Mouse (Mus musculus) lung, embryonic 14.5 days (tissue): Measurements from ENCODE around the gene 1700007K13Rik. TPM values are rescaled to one million over a fixed set of nuclear protein-coding genes. Genes with fewer than 3 reads are reported as not detected.

Experiments
- ATAC-seq: fragments of 200-750 bp; cut with Nextera tagmentation; 2 replicates; pipeline ENCODE4 v1.8.0; 2017; ENCODE audit warnings: mild to moderate bottlenecking, moderate TSS enrichment, moderate library complexity; ENCODE audit not compliant: insufficient read depth
- DNase-seq: peaks from one replicate; pipeline ENCODE4 v3.0.0-alpha.2; 2015
- H3K27ac ChIP-seq: fragments of 300-500 bp; sonication (generic); 2 replicates; pipeline ENCODE4 v1.5.1; 2014; ENCODE audit warnings: low read depth, mild to moderate bottlenecking, moderate library complexity
- H3K27me3 ChIP-seq: fragments of 300-500 bp; sonication (generic); 2 replicates; pipeline ENCODE4 v1.6.1; 2014; ENCODE audit warnings: low read length, control low read depth; ENCODE audit not compliant: insufficient read depth
- H3K36me3 ChIP-seq: fragments of 300-500 bp; sonication (generic); 2 replicates; pipeline ENCODE4 v1.6.1; 2014; ENCODE audit warnings: control low read depth; ENCODE audit not compliant: insufficient read depth
- H3K4me1 ChIP-seq: fragments of 300-500 bp; sonication (generic); 2 replicates; pipeline ENCODE4 v1.6.1; 2014; ENCODE audit warnings: antibody characterized with exemption, control low read depth; ENCODE audit not compliant: insufficient read depth
- H3K4me2 ChIP-seq: fragments of 300-500 bp; sonication (generic); 2 replicates; pipeline ENCODE4 v1.6.1; 2014; ENCODE audit warnings: mild to moderate bottlenecking
- H3K4me3 ChIP-seq: fragments of 300-500 bp; sonication (generic); 2 replicates; pipeline ENCODE4 v1.5.1; 2014; ENCODE audit warnings: low read depth, low read length
- H3K9ac ChIP-seq: fragments of 300-500 bp; sonication (generic); 2 replicates; pipeline ENCODE4 v1.6.1; 2014
- H3K9me3 ChIP-seq: fragments of 300-500 bp; sonication (generic); 2 replicates; pipeline ENCODE4 v1.6.1; 2016; ENCODE audit warnings: low read depth, low read length, control low read depth
- CTCF ChIP-seq: IDR thresholded peaks from 2 replicates; pipeline ENCODE4 v1.5.1; 2016; ENCODE audit warnings: antibody characterized with exemption, low read depth
- WGBS: fragments of 180-500 bp; shearing (Covaris S2); extraction: QIAGEN DNeasy Blood & Tissue Kit; methylation state at CpG from one replicate; pipeline ENCODE4 v1.1.7; 2014; 5-methylcytosine and 5-hydroxymethylcytosine counted together
- polyA plus RNA-seq: library from polyadenylated mRNA; unstranded; fragments of >200 nt; fragmentation: Nextera tagmentation; extraction: Ambion mirVana; gene quantifications from 2 replicates; pipeline ENCODE4 v1.2.1, GENCODE M21; 2014

1700007K13Rik gene
- polyA plus RNA-seq, 1 experiment from 2014 or later, result not detected

- Histone ChIP-seq H3K9ac (no peak overlapping the region), H3K36me3 (no peaks in the 10 kb centered on the region), H3K27ac (no peak overlapping the region; the same call in 1 of the 2 replicates), H3K4me3 (no peak overlapping the region), H3K4me2 (no peak overlapping the region), H3K9me3 (no peaks in the 10 kb centered on the region), H3K4me1 (no peaks in the 10 kb centered on the region), H3K27me3 (no peaks in the 10 kb centered on the region)
- DNase-seq (peak; percentile 62), ATAC-seq (0 out of 2 replicates have a peak, but pooled peaks have one; percentile 26)
- no peak for TF ChIP-seq CTCF
- 48% methylated on average over 10 of the region's 10 CpGs for WGBS
Observed at GRCm38 (mm10) chr2:28415387-28416024, 50.6 kb downstream of the 1700007K13Rik start.

GRCm38 (mm10) chr2:28414757-28415137 lies 51.4 kb downstream of the 1700007K13Rik start:
- Histone ChIP-seq H3K27me3 (no peaks in the 10 kb centered on the region), H3K4me2 (no peak overlapping the region), H3K36me3 (no peaks in the 10 kb centered on the region), H3K9ac (no peak overlapping the region), H3K27ac (no peak overlapping the region), H3K4me3 (no peak overlapping the region), H3K4me1 (no peaks in the 10 kb centered on the region), H3K9me3 (no peaks in the 10 kb centered on the region)
- WGBS, result 89% methylated on average over 5 of the region's 5 CpGs
- no peak for ATAC-seq
- no peak for TF ChIP-seq CTCF
- no peak for DNase-seq

GRCm38 (mm10) chr2:28414116-28414756 lies 51.9 kb downstream of the 1700007K13Rik start:
- Histone ChIP-seq H3K9me3 (no peaks in the 10 kb centered on the region), H3K4me3 (no peak overlapping the region), H3K36me3 (no peaks in the 10 kb centered on the region), H3K4me1 (no peaks in the 10 kb centered on the region), H3K27me3 (no peaks in the 10 kb centered on the region), H3K4me2 (no peak overlapping the region), H3K9ac (no peak overlapping the region), H3K27ac (no peak overlapping the region)
- no peak for ATAC-seq
- WGBS, result 84% methylated on average over 5 of the region's 5 CpGs
- DNase-seq, result no peak
- TF ChIP-seq CTCF, result no peak

GRCm38 (mm10) chr2:28412936-28413335 lies 53.2 kb downstream of the 1700007K13Rik start:
- DNase-seq (no peak), ATAC-seq (no peak)
- TF ChIP-seq CTCF, result no peak
- Histone ChIP-seq H3K4me2 (no peak overlapping the region), H3K27ac (no peak overlapping the region), H3K9me3 (no peaks in the 10 kb centered on the region), H3K27me3 (no peaks in the 10 kb centered on the region), H3K36me3 (no peaks in the 10 kb centered on the region), H3K9ac (no peak overlapping the region), H3K4me1 (no peaks in the 10 kb centered on the region), H3K4me3 (no peak overlapping the region)
- 78% methylated on average over 6 of the region's 6 CpGs for WGBS

Other genes starting within 250 kb of the 1700007K13Rik start
- 5.9 and 6.8 TPM in 2 replicates for gene Ppp1r26, start 19.5 kb downstream of the 1700007K13Rik start, polyA plus RNA-seq
- 58.5 and 59.9 TPM in 2 replicates for gene Mrps2, start 1.7 kb upstream of the 1700007K13Rik start, polyA plus RNA-seq
- 0.41 and 0.76 TPM in 2 replicates for gene Gbgt1, start 30.6 kb upstream of the 1700007K13Rik start, polyA plus RNA-seq
- 1.2 and 2.4 TPM in 2 replicates for gene Gm10134, start 39.8 kb upstream of the 1700007K13Rik start, polyA plus RNA-seq
- gene Ralgds, start 46.8 kb upstream of the 1700007K13Rik start, polyA plus RNA-seq, result 34.3 and 34.7 TPM in 2 replicates
- not detected in 2 replicates for gene Cel, start 97.1 kb upstream of the 1700007K13Rik start, polyA plus RNA-seq
- gene Gtf3c5, start 117.4 kb upstream of the 1700007K13Rik start, polyA plus RNA-seq, result 33.9 and 41.9 TPM in 2 replicates
- 0.51 and 0.69 TPM in 2 replicates for gene Gfi1b, start 155.7 kb upstream of the 1700007K13Rik start, polyA plus RNA-seq
- gene Tsc1, start 174.9 kb upstream of the 1700007K13Rik start, polyA plus RNA-seq, result 19.9 and 22.2 TPM in 2 replicates
- gene Spaca9, start 233.4 kb upstream of the 1700007K13Rik start, polyA plus RNA-seq, result 1.8 and 2.5 TPM in 2 replicates
- gene Ak8, start 233.8 kb upstream of the 1700007K13Rik start, polyA plus RNA-seq, result 0.61 and 0.93 TPM in 2 replicates